Mouse (Mus musculus): ENCODE results near the gene Camk2g. TPM values are rescaled to one million over a fixed set of nuclear protein-coding genes. Genes with fewer than 3 reads are reported as not detected.
A peak's percentile ranks its signal among the peaks of the same experiment; 100 is the strongest.
"Not testable (repeated sequence)": the region's sequence is repeated elsewhere in the genome, so short reads cannot be mapped to it uniquely, and the experiment has no call there.

Gene Camk2g
- total RNA-seq, 4 experiments from 2014 or later = 63.3 to 74.9 (median 69.1) TPM

DNA sequence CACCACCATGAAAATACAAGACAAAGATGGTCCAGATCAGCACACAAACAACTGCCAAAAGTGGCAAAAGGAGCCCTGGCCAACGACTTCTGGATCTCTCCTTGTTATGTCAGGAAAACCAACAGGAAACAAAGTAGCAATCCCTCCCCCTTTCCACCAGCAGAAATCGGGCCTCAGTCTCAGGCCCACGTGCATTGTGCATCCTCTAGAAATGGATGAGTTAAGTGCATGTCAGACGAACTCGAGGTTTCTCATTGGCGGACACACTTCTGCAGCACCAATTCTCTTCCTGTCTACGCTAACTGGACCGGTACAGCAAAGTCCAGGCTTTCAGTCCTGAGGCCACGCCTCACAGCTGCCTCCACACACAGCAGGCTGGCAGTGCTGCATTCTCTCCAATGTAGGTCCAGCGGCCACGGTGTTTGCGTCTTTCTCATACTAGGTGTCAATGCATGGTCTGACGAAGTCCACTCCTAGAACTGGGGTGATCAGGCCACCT is 57.9 kb downstream of the Camk2g start:
- no peak for DNase-seq

DNA sequence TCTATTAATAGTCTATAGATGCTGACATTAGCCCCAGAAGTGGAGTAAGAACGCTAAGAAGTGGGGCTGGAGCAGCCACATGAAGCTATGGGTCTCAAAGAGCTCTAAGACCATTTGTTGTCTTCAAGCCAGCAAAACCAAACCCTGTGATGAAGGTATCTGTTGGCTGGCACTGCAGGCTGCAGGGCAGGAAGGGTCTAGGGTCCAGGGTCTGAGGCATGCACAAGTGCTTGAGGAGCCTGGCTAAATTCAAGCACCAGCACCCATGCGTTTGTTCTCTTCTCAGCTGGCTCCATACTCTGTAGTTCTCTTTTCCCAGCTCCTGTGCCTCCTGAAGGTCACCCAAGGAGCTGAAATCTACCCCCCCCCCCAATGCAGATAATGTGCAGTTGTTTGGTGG is 58.8 kb downstream of the Camk2g start:
- DNase-seq = no peak

- peak; percentile 79 for DNase-seq
Observed at GRCm38 (mm10) chr14:20733952-20734774, 59.7 kb downstream of the Camk2g start, which contains the start of gene Ndst2. TSS of gene Ndst2 (minus strand) at chr14:20734562.

DNA sequence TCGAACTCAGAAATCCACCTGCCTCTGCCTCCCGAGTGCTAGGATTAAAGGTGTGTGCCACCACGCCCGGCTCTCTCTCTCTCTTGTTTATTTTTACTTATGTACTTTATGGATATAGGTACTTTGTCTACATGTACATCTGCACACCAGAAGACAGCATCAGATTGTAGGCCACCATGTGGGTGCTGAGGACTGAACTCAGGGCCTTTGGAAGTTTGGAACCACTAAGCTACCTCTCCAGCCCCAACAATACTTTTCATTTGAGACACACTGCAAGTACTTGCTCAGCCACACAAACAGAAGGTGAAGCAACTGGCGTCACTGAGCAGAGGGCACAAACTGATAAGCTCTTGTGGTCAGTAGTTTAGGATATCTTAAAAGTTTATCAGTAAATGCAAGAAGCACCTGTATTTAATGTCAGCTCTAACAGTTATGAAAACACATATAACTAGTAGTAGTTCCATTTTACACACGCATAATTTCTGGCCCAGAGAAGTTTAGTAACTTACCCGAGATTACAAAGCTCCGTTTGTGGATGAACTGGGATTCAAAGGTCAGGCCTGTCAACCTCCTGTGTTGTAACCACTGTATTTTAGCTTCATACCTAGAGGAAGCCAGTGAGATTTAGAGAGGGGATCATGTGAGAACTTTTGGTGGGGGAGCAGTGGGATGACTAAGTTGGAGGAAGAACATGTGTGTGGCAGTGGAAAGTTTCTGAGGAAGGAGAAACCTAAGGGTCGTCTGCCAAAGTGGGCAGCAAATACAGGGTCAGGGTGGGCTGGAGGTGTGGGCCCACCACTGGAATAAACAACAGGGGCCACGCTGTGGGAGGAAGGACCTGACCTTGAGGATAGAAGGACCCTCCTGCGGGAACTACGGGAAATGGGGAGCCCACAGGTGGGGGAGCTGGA is 60.6 kb downstream of the Camk2g start:
- no peak for DNase-seq

DNA sequence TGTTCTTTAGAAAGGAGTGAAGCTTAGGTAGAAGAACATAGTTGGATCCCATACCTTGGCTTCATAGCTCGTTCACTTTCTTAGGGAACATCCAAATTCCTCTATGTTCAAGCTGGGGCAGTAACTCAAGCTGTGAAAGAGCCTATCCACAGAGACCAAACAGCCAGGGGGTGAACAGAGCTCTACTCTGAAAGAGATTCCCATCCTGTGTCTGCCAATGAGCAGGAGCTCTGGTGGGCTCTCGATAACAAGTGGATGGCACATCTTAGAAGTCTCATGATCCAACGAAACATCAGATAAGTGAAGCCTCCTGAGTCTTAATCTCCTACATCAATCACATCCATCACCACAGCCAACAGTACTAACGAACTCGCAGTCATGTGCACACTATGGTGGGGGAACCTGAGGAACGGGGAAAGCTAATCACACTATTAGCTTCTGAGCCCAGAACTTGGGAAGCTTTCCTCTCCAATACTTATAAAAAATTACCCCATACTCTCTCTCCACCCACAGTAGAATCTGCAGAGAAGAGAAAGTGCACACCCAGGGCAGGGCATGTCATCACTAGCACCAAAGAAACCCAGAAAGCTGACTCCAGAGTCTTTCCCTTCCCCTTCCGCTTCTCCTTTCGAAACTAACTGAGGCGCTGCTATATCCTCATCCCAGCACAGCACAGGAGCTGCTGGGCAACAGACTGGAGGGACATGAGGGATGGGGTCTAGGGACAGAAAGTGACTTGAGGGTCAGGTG is 62.9 kb downstream of the Camk2g start:
- DNase-seq = no peak

- no peak for DNase-seq
Observed at GRCm38 (mm10) chr14:20729871-20730270, 64.0 kb downstream of the Camk2g start.

- DNase-seq = no peak
Observed at GRCm38 (mm10) chr14:20725660-20726339, 68.1 kb downstream of the Camk2g start.

- no peak for DNase-seq
Observed at GRCm38 (mm10) chr14:20724043-20724442, 69.8 kb downstream of the Camk2g start.

DNA sequence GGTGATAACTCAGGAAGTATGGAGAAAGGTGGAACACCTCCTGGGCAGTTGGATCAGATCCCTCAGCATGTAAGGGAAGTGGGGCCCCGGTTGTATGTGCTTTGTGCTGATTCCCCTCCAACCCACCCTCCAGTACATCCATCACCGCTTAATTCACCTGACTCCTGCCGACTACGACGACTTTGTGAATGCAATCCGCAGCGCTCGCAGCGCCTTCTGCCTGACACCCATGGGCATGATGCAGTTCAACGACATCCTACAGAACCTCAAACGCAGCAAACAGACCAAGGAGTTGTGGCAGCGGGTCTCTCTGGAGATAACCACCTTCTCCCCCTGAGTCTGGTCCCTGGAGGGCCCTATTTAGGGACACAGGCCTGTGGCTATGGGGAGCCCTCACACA is 70.9 kb downstream of the Camk2g start:
- no peak for DNase-seq

DNA sequence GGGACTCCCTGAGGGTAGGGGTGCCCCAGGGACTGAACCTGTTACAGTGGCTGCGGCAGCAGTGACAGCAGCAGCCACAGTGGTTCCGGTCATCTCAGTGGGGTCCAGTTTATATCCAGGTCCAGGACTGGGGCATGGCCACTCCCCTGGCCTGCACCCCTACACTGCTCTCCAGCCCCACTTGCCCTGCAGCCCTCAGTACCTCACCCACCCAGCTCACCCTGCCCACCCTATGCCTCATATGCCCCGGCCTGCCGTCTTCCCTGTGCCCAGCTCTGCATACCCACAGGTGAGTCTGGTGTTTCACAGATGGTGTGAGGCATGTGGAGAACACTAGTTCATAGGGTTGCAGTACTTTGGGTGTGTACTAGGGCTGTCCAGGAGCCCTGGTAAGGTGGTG is 72.5 kb downstream of the Camk2g start:
- DNase-seq = no peak

DNA sequence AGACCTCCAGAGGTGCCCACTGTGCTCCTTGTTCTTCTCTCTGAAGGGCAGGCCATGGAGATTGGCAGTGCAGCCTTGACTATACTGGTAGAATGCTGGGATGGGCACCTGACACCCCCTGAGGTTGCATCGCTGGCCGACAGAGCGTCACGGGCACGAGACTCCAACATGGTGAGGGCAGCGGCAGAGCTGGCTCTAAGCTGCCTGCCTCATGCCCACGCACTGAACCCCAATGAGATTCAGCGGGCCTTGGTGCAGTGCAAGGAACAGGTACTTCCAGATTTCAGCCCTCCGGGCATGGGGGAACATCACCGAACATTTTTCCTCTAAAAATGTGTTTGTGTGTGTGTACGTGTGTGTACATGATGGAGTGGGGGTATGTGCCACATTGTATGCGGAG is 74.1 kb downstream of the Camk2g start:
- DNase-seq = no peak

DNA sequence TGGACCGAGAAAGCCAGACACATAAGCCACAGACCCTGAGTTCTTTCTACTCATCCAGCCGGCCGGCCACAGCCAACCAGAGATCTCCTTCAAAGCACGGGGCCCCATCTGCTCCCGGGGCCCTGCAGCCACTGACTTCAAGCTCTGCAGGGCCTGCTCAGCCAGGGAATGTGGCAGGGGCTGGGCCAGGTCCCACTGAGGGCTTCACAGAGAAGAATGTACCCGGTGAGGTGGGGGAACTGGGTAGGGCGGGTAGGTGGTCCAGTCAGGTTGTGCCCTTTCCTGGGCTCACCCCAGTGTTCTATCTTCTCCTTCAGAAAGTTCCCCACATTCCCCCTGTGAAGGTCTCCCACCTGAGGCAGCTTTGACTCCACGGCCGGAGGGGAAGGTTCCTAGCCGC is 75.4 kb downstream of the Camk2g start:
- no peak for DNase-seq

DNA sequence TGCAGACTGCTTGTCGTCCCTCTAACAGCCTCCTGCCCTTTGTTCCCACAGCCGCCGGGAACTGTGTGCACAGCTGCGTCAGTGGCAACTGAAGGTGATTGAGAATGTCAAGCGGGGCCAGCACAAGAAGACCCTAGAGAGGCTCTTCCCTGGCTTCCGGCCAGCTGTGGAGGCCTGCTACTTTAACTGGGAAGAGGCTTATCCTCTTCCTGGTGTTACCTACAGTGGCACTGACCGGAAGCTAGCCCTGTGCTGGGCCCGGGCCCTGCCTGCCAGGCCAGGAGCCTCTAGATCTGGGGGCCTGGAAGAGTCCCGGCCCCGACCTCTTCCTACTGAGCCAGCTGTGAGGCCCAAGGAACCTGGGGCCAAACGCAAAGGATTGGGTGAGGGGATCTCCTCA is 80.1 kb downstream of the Camk2g start:
- DNase-seq = no peak

GRCm38 (mm10) chr14:20708239-20708638 is 85.6 kb downstream of the Camk2g start:
- DNase-seq = no peak

- DNase-seq = peak; percentile 85
Observed at GRCm38 (mm10) chr14:20707201-20708190, 86.4 kb downstream of the Camk2g start, which contains the start of gene Zswim8. TSS of gene Zswim8 (plus strand) at chr14:20707552.

- not testable (repeated sequence) for DNase-seq
Observed at GRCm38 (mm10) chr14:20703461-20703860, 90.4 kb downstream of the Camk2g start.

DNA sequence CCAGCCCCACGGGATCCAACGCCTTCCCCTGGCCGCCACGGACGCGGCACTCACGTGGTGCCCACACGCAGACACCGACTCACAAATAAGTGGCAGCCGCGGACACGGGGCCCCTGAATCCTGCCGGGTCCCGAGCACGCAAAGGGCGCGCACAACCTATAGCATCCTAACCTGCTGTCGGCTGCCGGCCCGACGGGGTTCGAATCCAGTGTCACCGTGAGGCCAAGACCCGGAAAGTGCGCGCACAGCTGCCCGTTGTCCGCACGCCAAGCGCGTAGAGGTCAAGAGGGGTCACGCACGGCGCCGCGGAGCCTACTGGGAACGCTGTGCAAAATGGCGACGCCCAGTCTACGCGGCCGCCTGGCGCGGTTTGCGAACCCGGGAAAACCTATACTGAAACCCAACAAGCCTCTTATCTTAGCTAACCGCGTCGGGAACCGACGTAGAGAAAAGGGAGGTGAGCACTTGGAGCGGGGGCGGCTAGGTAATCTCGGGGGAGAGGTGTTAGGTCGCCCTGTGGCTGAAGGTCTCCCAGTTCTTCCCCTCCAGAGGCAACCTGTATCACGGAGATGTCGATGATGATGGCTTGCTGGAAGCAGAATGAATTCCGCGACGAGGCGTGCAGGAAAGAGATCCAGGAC is 91.0 kb downstream of the Camk2g start, which contains the start of gene Chchd1:
TSS of gene Chchd1 (plus strand) at position 266 of the 641 bp plus-strand sequence.
- peak; percentile 84 for DNase-seq

DNA sequence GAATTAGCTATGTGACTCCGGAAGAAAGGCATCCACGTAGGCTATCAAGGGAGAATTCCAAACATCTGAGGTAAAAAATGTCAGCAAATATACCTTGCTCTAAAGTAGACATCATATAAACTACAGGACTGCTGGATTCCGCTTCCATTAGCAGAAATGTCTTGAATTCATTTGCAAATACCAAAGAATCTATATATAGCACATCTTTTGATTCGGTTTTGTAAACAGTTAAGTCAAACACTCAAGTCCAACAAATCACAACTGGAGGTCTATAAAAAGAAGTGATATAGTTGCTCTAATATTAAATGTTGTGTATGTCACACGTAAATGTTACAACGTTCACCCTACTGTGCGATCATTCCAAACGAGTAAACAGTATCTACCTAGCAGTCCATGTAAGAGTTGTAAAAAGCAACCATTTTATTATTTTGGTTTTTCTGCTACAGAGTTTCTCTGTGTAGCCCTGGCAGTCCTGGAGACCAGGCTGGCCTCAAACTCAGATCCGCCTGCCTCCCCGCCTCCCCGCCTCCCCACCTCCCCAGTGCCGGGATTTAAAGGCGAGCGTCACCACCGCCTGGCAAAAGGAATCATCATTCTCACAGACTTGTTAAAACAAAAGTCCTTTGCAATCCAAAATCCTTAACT is 91.7 kb downstream of the Camk2g start:
- DNase-seq = no peak

- no peak for DNase-seq
Observed at GRCm38 (mm10) chr14:20701554-20701953, 92.3 kb downstream of the Camk2g start.
